Mouse (Mus musculus) liver, postnatal 0 days (tissue): Measurements from ENCODE around the gene Npcd. TPM values are rescaled to one million over a fixed set of nuclear protein-coding genes. Genes with fewer than 3 reads are reported as not detected.

Experiments used
- ATAC-seq: fragments of 200-750 bp; cut with Nextera tagmentation; 2 replicates; pipeline ENCODE4 v1.8.0; 2017; ENCODE audit warnings: mild to moderate bottlenecking, moderate library complexity
- DNase-seq: peaks from one replicate; pipeline ENCODE4 v3.0.0-alpha.2; 2016
- H3K27ac ChIP-seq: fragments of 300-500 bp; sonication (generic); 2 replicates; pipeline ENCODE4 v1.5.1; 2014; ENCODE audit warnings: antibody characterized with exemption, moderate library complexity, mild to moderate bottlenecking, low read depth
- H3K27me3 ChIP-seq: fragments of 300-500 bp; sonication (generic); 2 replicates; pipeline ENCODE4 v1.6.1; 2014; ENCODE audit warnings: low read length, control low read depth, mixed read lengths; ENCODE audit not compliant: insufficient read depth
- H3K36me3 ChIP-seq: fragments of 300-500 bp; sonication (generic); replicated peaks from 2 replicates; pipeline ENCODE4 v1.6.1; 2014; ENCODE audit warnings: mild to moderate bottlenecking, control low read depth, low read length, moderate library complexity, mixed read lengths; ENCODE audit not compliant: insufficient read depth
- H3K4me1 ChIP-seq: fragments of 300-500 bp; sonication (generic); 2 replicates; pipeline ENCODE4 v1.6.1; 2014; ENCODE audit warnings: antibody characterized with exemption, mild to moderate bottlenecking, control low read depth; ENCODE audit not compliant: insufficient read depth
- H3K4me2 ChIP-seq: fragments of 300-500 bp; sonication (generic); 2 replicates; pipeline ENCODE4 v1.6.1; 2014; ENCODE audit warnings: low read depth, mild to moderate bottlenecking, low read length, moderate library complexity, mixed read lengths
- H3K4me3 ChIP-seq: fragments of 300-500 bp; sonication (generic); 2 replicates; pipeline ENCODE4 v1.5.1; 2014; ENCODE audit warnings: low read depth, low read length
- H3K9ac ChIP-seq: fragments of 300-500 bp; sonication (generic); replicated peaks from 2 replicates; pipeline ENCODE4 v1.6.1; 2014; ENCODE audit warnings: mild to moderate bottlenecking, moderate library complexity
- H3K9me3 ChIP-seq: fragments of 300-500 bp; sonication (generic); 2 replicates; pipeline ENCODE4 v1.6.1; 2016; ENCODE audit warnings: mild to moderate bottlenecking, control low read depth, low read length, mixed read lengths
- CTCF ChIP-seq: sonication (generic); IDR thresholded peaks from 2 replicates; pipeline ENCODE4 v1.5.1; 2016; ENCODE audit warnings: antibody characterized with exemption, low read depth
- EP300 ChIP-seq: IDR thresholded peaks from 2 replicates; pipeline ENCODE4 v1.6.1; 2016; ENCODE audit warnings: antibody characterized with exemption, low read depth, mild to moderate bottlenecking
- WGBS: fragments of 180-500 bp; shearing (Covaris S2); extraction: QIAGEN DNeasy Blood & Tissue Kit; methylation state at CpG from one replicate; pipeline ENCODE4 v1.1.7; 2014; ENCODE audit not compliant: insufficient replicate concordance; 5-methylcytosine and 5-hydroxymethylcytosine counted together
- polyA plus RNA-seq: library from polyadenylated mRNA; unstranded; fragments of >200 nt; fragmentation: Nextera tagmentation; extraction: Ambion mirVana; gene quantifications from 2 replicates; pipeline ENCODE4 v1.2.1, GENCODE M21; 2015

Gene Npcd
- polyA plus RNA-seq, 1 experiment from 2014 or later, result not detected

DNA sequence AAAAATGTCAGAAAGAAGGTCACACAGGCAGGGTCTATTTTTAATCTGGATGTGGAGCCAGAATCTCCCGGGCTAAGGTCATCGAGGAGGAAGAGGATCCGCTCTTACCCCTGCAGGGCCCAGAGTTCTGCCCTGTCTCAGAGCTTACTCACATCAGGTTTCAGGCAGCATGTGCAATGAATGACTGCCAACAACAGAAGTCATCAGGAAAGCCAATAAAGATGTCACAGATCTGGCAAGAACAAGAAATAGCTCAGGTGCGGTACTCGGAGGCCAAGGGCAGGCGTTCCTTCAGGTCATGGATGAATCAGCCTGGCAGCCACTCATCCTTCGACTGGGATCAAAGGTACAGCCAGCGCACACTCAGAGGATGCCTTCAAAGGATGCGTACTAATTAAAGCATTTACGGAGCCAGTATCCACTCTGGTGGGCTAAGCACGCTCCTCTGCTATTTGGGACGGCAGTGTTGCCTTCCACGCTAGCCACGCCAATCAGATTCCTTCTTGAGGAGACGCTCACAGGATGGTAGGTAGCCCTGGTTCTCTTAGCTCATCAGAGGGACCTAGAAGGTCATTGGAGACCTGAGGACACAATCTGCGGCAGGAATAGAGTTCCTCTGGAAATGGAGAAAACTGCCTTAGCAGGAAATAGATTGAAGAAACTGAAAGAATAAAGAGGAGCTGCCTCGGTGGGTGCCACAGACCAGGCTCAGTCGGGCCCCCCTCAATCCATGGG is 41.4 kb upstream of the Npcd start:
- Histone ChIP-seq H3K27ac (no peak overlapping the region), H3K4me1 (no peaks in the 10 kb centered on the region), H3K36me3 (no peaks in the 10 kb centered on the region), H3K4me2 (no peak overlapping the region), H3K9ac (no peak overlapping the region), H3K4me3 (no peak overlapping the region), H3K27me3 (no peaks in the 10 kb centered on the region), H3K9me3 (no peaks in the 10 kb centered on the region)
- WGBS, result 84% methylated on average over 18 of the region's 18 CpGs
- no peak for TF ChIP-seq CTCF
- no peak for TF ChIP-seq EP300
- no peak for ATAC-seq
- DNase-seq, result no peak

DNA sequence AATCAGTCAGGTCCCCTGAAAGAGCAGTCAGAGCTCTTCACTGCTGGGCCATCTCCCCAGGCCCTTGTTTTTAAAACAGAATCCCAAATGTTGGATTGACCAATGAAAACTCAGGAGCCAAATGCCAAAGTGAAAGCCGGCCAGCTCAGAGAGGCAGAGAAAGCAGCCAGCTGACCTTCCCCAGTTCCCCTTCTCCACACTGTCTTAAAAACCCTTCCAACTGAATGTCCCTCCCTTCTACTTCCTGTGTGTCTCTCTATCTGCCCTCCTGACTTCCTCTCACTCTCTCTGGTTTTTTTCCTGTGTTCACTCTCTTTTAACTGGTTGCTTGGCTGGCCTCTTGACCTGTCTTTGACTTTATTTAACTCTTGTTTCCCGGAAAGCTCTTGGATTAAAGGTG is 40.0 kb upstream of the Npcd start:
- Histone ChIP-seq H3K27me3 (no peaks in the 10 kb centered on the region), H3K9ac (no peak overlapping the region), H3K36me3 (no peaks in the 10 kb centered on the region), H3K4me2 (no peak overlapping the region), H3K9me3 (0 out of 2 replicates have a peak, but pooled peaks cover 2% of the 10 kb centered on the region), H3K4me1 (no peaks in the 10 kb centered on the region), H3K27ac (no peak overlapping the region), H3K4me3 (no peak overlapping the region)
- WGBS, result 39% methylated on average over 2 of the region's 2 CpGs
- no peak for ATAC-seq
- TF ChIP-seq EP300, result no peak
- no peak for TF ChIP-seq CTCF
- DNase-seq, result no peak

DNA sequence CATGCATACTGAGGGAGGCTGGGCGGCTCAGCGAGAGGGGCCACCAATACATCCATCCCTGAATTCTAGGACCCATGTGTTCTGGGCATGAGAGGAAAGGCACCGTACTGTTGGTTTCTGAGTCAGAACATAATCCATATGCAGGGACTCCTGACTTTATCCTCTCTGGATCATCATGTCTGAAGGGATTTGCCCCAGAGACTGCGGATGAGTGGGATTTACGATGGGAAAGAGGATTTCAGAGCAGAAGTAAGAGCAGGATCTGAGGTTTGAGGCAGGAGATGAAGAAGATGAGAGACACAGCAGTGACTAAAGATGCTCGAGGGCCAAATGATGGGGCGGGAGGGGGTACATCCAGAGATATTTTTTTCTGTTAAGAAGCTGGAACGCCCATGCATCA is 39.5 kb upstream of the Npcd start:
- no peak overlapping the region for H3K9ac ChIP-seq
- H3K27ac ChIP-seq, result no peak overlapping the region
- no peaks in the 10 kb centered on the region for H3K27me3 ChIP-seq
- no peaks in the 10 kb centered on the region for H3K36me3 ChIP-seq
- no peak overlapping the region for H3K4me2 ChIP-seq
- no peaks in the 10 kb centered on the region for H3K4me1 ChIP-seq
- ATAC-seq, result no peak
- WGBS, result 87% methylated on average over 8 of the region's 8 CpGs
- no peak overlapping the region for H3K4me3 ChIP-seq
- TF ChIP-seq CTCF (no peak), EP300 (no peak)
- DNase-seq, result no peak
- 0 out of 2 replicates have a peak, but pooled peaks cover 2% of the 10 kb centered on the region for H3K9me3 ChIP-seq

DNA sequence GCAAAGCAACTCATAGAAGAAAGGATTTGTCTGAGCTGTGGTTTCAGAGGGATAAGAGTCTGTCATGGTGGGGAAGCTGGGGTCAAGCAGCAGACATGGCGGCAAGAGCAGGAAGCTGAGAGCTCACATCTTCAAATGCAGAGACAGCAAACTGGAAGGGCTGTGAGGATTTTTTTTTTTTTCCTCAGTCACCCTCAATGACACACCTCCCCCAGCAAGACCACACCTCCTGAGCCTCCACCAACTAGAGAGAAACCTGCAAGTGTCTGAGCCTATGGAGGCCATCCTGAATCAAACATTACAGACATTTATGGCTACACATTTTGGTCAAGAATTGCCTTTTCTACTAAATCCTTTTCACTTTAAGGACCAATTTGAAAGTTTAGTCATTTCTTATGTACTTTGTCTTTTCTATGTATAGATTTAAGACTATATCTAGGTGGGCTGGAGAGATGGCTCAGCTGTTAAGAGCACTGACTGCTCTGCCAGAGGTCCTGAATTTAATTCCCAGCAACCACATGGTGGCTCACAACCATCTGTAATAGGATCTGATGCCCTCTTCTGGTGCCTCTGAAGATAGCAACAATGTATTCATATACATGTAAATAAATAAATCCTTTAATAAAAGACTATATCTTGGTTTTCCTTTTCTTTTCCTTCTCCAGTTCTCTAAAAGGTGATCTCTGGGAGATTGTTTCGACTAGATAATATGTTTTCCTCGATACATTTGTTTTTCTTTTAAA is 33.4 kb upstream of the Npcd start:
- H3K36me3 ChIP-seq, result no peaks in the 10 kb centered on the region
- no peaks in the 10 kb centered on the region for H3K27me3 ChIP-seq
- H3K9ac ChIP-seq, result no peak overlapping the region
- H3K4me3 ChIP-seq, result no peak overlapping the region
- H3K9me3 ChIP-seq, result 0 out of 2 replicates have a peak, but pooled peaks cover 2% of the 10 kb centered on the region
- no peaks in the 10 kb centered on the region for H3K4me1 ChIP-seq
- no peak for DNase-seq
- ATAC-seq, result no peak
- 66% methylated on average over 3 of the region's 3 CpGs for WGBS
- TF ChIP-seq EP300 (no peak), CTCF (peak; percentile 19)
- H3K4me2 ChIP-seq, result no peak overlapping the region
- H3K27ac ChIP-seq, result no peak overlapping the region

DNA sequence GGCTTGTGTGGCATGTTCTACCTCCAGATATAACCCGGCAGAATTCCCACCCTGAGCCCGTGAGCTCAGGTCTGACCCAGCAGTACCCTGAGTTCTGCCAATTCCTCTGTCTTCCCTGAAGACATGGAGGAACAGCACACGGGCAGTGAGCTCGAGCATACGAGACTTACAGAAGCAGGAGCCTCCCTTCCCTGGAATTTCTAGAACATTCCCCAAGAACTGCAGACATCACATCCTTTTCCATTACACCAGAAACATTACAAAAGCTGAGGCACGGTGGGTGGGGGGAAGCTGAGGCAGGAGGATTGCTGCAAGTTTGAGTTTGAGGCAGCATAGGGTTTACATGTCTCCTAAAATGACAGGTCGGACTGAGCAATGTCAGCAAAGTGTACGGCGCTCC is 25.8 kb upstream of the Npcd start:
- 74% methylated on average over 9 of the region's 9 CpGs for WGBS

DNA sequence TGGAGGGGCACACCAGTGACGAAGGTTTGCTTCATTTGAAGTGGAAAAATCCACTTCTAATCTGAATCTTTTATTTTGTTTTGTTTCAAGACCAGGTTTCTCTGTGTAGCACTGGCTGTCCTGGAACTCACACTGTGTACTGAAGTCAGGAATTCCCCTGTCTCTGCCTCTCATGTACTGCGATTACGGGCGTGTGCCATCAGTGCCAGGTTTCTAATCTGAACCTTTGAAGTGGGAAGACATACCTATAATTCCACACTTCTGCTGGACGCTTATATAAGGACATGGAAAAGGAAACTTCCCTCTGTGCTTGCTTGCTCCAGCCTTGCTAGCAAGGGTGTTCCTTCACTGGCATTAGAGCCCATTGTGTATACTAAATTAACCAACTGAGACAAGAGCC is 24.9 kb upstream of the Npcd start:
- H3K4me1 ChIP-seq, result no peaks in the 10 kb centered on the region
- no peak overlapping the region for H3K9ac ChIP-seq
- DNase-seq, result no peak
- no peak overlapping the region for H3K4me2 ChIP-seq
- H3K4me3 ChIP-seq, result no peak overlapping the region
- no peaks in the 10 kb centered on the region for H3K36me3 ChIP-seq
- no peaks in the 10 kb centered on the region for H3K27me3 ChIP-seq
- TF ChIP-seq CTCF, result no peak
- TF ChIP-seq EP300, result no peak
- no peaks in the 10 kb centered on the region for H3K9me3 ChIP-seq
- ATAC-seq, result no peak
- H3K27ac ChIP-seq, result no peak overlapping the region
- WGBS, result 71% methylated on average over 5 of the region's 5 CpGs

More for the DNA sequence above, 25.8 kb upstream of the Npcd start:
- H3K27ac ChIP-seq, result no peak overlapping the region
- no peak overlapping the region for H3K4me2 ChIP-seq
- H3K9ac ChIP-seq, result no peak overlapping the region
- no peak overlapping the region for H3K4me3 ChIP-seq
- no peak for ATAC-seq
- H3K4me1 ChIP-seq, result no peaks in the 10 kb centered on the region
- H3K27me3 ChIP-seq, result no peaks in the 10 kb centered on the region
- H3K9me3 ChIP-seq, result no peaks in the 10 kb centered on the region
- TF ChIP-seq EP300 (no peak), CTCF (no peak)
- no peak for DNase-seq
- H3K36me3 ChIP-seq, result no peaks in the 10 kb centered on the region
